Mouse (Mus musculus): ENCODE measurements at regions not wholly inside any gene's neighbourhood (a gene's known extent, or its start where the extent isn't known, plus 50 kb on each side); places are given as distances from the start of the nearest gene placed in this dataset.

DNA sequence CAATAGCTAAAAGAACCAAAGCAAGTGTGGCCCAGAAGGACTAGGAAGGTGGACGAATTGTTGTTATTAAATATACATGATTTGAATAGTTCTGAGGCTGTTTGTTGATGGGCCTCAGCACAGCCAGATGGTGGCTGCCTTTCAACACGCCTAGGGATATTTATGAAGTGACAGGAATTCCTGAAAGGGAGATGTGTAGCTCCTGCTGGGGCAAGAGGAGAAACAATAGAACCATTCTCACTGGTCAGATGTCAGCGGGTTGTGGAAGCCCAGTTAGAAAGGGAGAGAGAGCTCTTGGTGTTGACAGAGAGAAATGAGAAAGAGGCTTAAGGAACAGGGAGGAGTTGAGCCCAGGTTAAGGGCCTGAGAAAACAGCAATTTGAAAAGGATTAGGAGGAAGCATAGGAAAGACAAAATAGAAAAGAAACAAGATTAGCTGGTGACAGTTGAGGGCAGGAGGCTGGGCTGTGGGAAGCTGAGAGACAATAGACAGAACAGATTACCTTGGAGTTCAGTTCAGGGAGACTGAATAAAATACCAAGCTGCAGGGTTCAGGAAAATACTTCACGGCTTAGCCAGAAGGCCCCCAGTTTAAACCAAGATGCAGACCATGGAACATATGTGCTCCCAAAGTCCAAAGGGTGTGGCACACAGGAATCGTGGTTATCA, 174.7 kb upstream of the Ptbp2 start:
- DNase-seq (ENCODE audit: low spot score): no peak

DNA sequence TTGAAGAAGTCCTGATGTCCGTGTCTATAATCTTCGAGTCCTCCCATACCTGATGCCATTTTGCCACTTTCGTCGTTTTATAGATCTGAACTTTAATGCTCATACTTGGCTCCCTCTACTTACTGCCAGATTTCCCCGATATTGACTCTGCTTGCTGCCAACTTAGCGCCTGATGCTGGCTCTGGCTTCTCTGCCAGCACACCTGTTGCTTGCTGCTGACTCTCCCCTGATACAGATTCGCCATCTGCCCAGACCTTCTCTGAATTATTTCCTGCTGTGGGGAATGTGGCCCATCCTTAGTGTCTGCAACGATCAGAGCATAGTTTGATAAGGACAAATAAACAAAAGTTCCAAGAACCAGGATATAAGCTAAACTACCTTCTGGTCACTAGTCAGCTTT, 173.3 kb upstream of the Ptbp2 start:
- DNase-seq (ENCODE audit: low spot score): no peak

DNA sequence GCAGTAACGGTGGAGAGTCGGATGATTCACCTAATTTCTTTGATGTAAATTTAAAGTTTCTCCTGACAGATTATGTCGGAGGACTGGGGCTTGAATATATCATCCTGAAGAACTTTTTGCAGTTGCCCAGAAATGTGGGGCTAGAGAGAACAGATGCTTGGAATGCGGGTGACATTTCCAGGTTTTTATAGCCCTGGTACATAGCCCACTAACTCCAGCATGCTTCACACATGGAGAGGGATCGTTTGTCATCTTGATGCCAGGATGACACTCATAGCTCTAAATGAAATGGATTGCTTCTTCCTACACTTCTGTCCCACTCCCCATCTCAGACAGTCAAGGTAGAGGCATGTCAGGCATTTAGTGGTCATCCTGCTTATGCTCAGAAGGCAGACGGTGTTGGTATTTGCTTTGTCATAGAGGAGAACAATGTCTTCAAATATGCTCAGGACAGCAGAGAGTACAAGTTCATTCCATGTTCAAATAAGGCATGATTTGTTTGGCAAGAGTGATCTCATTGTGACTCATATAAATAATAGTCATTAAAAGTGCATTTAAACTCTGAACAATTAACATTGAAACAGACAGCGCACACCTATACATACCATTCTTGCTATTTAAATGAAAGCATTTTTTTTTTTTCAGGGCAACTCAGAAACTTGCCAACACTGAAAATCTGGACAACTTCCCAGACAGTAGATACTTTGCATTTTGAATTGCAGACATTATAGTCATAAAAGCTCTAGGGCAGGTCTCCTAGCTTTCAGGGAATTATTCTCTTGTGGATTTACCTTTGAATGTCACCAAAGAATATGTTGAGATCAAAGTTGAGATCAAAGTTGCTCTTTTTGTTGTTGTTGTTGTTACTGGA, 171.7 kb upstream of the Ptbp2 start:
- no peak for DNase-seq (ENCODE audit: low spot score)

DNA sequence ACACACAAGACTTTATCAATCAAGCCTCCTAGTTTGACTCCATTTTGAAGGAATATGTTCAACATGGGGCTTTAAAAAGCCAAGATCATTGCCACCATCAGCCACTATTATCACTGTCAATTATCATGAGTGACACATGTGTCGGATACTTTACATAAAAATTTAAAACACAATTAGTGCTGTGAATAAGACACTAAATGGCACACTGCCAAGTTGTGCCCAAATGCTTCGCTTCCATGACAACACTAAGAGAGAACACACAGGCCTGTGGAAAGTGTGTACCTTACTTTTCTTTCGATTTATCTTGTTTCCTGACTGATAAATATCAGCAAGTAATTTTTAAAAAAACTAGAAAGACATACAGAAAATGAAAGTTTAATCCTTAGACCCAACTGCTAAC, 166.5 kb upstream of the Ptbp2 start:
- DNase-seq (ENCODE audit: low spot score): no peak

DNA sequence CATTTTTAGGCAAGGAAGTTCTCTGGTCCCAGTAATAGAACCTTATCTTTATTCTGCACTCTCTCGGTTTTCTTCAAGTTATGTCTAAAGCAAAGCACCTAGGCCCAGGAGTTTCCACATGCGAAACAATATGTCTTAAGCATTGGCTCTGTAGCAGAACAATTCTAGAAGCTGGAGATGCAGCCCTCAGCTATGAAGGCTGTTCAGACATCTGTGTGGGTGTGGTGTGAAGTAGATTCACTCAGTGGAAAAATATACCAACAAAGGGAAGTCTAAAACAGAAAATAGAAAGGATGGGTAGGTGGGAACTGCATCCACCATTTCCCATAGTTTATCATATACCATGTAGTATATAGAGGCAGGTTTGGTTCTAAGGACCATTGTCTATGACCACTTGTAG, 165.8 kb upstream of the Ptbp2 start:
- no peak for DNase-seq (ENCODE audit: low spot score)

DNA sequence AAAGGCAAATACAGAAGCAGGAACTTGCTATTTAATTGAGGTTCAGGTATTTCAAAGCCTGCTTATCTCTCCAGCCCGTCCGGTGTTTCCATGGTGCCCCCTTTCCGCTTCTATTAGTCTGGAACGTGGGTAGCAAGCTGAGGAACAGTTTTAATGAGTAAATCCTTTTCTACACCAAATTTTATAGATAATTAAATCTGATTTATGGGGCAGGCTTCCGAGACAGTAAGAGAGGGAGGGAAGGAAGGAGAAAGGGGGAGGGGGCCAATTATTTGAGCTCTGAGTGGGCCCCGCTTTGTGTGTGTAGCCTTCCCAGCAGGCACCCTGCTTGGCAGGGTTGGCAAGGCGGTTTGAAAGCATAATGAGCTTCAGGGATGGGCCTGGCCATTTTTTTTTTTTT, 165.4 kb upstream of the Ptbp2 start:
- no peak for DNase-seq (ENCODE audit: low spot score)

DNA sequence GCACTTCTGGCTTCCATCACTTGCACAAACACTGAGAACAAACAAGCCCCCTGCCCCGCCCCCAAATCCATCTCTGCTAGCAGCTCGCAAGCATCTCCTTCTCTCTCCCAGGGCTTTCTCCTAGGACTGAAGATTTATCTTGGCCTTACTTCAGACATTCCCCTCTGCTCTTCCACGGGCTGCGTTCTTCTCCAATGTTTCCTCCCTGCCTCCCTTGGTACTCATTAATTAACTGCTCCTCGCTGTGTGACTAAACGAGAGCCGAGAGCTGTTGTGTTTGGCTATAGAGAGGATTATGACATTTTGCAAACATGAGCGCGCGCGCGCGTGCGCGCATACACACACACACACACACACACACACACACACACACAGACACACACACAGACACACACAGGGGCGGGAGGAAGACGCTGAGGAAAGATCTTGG, 164.8 kb upstream of the Ptbp2 start:
- peak; percentile 16 for DNase-seq (ENCODE audit: low spot score)

DNA sequence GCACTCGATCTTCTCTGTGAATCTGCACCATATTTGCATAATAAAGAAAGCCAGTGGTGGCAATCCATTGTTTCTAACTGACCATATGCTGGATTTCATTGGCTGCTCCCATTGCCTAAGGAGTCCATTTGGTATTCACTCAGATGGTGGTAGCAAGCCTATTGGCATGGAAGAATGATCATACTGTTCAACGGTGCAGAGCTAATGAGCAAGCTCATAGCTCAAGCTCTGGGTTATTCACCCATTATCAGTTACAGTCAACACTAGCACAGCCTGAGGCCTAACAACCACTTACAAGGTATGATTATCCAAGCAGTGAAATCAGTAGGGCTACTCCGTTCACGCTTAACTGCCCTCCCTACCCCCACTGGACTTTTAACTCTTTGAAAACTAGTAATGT, 162.9 kb upstream of the Ptbp2 start:
- DNase-seq (ENCODE audit: low spot score): no peak

DNA sequence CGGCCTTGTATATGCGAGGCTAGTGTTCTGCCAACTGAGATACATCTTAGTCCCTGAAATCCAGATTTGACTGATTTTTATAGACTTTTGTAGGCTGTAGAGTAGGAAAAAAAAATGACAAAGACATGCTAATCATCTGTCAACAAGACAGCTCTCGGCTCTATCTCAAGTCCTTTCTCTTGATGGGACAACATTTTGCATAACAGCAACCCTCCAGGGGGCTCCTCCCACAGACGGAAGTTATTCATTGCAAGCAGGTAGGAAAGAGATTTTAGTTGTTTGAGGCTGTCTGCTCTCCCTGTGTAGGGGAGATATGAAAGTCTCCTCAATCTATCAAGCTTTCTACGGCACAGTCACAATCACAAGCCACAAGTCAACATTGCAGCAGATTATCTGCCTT, 159.8 kb upstream of the Ptbp2 start:
- no peak for DNase-seq (ENCODE audit: low spot score)

DNA sequence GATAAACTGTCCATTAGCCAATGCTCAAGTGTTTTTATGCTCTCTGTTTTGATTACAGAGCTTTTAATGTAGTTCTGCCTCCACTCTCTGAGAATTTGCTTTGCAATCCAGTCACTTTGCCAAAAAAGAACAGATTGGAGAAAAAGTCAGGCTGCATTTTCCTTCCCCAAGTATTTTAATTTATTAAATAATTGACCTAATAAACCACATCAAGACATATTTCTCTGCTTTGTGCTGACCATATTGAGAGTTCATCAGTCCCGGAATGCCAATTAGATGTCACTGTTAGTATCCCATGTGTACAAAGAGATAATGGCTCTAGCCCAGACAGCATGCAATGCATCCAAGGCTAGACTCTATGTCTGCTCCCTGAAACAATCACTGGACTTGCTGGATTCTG, 154.8 kb upstream of the Ptbp2 start:
- no peak for DNase-seq (ENCODE audit: low spot score)

DNA sequence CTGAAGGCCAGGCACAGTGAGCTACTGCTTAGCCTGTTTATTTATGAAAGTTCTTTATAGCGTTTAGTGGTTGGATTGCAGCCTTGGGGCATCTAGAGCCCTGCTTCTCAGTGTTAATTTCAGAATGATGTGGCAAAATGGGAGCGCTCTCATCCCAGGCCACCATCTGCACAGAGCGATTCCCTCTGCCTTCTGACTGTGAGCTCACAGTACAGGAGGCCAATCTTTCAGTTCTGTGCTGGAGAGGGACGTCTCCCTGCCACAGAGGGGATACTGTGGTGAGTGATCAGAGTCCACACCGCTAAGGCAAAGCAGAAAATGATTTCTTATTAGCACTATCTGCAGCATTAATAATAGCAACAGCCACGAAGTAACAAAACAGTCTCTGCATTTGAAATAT, 154.2 kb upstream of the Ptbp2 start:
- DNase-seq (ENCODE audit: low spot score): no peak

DNA sequence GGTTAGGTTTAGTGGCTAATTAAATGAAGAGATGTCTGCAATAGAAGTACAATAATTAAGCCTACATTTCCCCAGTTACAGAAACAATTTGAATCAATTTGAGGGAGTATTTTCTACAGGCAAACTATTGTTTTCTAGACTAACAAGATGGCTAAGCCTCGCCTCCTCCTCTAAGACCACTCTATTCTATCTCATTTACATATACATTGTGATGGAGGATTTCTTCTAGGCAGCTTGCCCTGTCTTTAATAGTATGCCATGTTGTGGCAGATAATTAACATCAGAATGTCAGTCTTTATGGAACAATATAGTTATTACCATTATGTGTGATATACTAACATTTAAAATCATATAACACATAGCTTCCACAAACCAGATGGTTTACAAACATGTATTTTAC, 152.3 kb upstream of the Ptbp2 start:
- no peak for DNase-seq (ENCODE audit: low spot score)

DNA sequence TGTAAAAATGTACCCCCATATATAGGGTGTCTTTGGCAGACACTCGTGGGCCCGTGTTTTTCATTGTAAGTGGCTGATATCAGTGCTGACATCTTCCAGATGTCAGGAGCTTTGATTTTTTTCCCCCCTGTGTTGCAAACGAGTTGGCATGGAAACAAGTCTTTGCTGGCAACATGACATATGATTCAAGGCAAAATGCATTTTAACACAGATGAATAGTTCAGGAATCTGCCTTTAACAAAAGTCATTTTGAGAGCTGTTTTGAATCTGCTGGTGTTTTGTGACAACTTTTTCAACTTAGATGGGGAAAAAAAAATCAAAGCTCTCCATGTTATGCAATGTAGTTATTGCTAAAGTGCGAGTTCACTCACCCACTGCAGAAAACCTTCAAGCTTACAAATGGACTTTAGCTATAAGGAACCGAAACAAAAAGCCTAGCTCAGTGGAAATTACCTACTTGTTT, 148.8 kb upstream of the Ptbp2 start:
- DNase-seq (ENCODE audit: low spot score): no peak

DNA sequence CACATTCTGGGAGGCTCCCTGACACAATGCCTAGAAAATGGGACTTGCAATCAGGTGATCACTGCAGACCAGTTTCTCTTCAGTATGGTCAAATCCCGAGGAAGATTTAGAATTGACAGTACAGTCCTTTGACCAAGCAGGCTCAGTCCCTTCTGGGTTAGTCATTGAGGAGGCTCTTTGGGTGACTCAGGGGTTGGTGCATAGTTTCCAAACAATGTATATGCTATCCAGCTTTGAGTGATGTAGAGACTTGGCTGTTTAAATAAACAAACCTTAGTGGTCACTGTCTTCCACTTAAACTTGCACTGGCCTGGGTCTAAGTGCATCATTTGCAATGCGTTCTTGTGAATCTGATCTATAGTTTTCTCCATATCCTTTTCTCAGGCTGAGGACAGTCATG, 144.0 kb upstream of the Ptbp2 start:
- DNase-seq (ENCODE audit: low spot score): no peak

DNA sequence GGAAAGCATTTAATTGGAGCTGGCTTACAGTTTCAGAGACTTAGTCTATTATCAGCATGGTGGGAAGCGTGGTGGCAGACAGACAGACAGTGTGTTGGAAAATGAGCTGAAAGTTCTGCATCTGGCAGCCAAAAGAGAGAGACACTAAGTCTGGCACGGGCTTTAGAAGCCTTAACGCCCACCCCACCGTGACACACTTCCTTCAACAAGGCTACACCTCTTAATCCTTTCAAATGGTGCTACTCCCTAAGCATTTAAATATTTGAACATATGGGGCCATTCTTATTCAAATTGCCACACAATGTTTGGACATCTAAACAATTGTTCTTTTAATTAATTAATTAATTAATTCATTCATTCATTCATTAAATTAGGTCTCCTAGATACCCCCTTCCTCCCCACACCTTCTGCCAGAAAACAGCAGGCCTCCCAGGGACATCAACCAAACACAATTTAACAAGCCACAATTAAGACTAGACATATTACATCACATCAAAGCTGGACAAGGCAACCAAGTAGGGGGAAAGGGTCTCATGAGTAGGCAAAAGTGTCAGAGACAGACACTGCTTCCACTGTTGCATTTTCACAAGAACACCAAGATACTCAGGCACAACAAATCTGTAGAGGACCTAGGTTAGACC, 135.4 kb upstream of the Ptbp2 start:
- DNase-seq (ENCODE audit: low spot score): no peak

DNA sequence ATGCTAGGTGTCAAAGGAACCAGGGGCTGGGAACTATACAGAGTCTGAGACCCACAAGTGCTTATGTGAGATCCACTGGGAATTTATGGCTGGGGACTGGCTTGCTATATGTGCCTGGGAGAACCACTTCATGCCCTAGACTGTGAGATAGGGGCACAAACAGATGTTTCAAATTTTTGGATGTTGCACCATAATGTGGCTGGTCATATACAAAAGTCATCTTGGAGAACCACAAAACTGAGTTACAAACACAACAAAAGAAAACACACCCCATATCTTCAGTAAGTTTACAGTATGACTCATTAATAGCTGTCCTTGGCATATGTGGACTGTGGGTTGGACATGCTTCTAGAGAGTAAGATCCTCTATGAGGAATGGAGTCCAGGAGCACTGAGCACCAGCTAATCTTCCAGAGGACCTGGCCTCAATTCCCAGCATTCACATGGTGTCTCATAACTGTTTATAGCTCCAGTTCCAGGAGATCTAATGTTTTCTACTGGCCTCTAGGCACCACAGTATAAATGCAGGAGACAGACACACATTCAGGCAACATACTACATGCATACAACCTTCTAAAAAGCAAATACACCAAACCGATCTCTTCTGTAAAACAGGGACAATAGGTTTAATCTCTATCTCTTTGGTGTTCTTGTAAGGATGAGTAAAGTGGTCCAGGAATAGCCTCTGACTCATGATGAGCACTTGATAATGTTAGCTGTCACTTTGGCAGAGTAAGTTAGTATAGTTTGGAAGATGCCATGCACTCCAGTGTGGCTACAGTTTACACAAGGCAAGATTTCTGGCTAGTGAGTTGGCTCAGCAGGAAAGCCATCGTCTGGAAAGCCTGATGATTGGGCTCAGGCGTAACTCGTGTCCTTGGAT, 132.0 kb upstream of the Ptbp2 start:
- DNase-seq (ENCODE audit: low spot score): no peak

DNA sequence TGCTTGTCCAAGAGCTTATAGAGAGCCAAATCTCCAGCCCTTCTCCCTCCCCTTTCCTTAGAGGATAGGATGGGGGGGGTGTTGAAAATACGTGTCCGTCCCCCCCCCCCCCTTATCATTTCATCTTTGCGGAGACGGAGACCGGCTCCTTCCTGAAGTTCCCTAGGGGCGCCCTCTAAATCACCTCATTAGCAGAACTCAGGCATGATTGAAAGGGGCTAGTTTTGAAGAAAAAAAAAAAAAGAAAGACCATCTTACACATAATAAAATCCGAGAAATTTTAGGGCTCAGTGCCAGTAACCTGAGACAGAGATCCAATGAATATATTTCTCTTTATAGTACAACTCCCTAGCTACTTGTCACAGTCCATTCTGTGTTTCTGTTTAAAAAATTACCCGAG, 127.3 kb upstream of the Ptbp2 start:
- no peak for DNase-seq (ENCODE audit: low spot score)

DNA sequence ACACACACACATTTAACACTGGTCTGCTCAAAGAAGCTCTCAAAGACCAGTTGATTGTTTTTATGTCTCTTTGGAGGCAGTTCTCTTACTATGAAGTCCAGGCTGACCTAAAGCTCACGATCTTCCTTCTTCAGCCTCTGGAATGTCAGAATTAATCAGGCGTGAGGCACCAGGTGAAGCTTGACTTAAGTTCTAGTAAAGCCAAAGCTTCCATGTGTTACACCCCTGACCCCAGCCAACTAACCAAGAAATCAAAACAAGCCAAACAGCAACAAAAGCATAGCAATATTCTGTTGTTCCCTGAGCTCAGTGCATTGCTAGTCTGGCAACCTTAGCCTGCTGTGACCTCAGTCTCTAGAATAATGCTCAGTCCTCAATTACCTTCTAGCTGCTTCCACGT, 120.0 kb upstream of the Ptbp2 start:
- no peak for DNase-seq (ENCODE audit: low spot score)

DNA sequence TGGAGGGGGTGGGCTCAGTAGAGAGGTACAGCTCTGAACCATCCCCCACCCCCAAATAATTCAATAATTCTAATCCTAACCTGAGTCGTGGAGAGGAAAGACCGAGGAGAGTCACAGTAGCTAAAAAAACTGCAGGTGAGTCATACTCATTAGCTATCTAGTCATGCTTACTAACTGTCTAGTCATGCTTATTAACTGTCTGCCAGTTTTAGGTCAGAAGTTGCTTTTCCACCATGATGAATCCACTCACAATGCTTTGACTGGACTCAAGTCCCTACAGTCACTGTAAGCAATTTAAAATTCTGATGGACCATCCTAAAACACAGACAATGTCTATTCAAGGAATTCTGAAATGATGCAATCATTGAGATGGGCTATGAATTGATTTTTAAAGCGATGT, 110.9 kb upstream of the Ptbp2 start:
- DNase-seq (ENCODE audit: low spot score): no peak

DNA sequence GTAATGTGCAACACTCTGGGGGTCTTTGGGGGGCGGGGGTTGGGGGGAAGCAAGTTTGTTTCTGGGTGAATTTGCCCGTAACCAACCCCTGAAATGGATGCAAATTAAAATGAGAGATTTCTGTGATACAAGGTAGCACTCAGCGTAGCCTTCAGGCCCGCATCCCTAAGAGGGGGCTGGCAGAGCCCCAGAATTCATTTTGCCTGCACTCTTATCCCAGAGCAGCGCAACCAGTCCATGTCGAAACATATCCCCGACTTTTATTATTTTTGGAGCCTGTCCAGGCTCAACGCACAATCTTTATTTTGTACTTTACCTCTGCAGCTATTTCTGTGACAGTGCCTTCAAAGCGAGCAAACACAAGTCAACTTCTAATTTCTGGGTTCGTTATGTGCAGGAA, 109.8 kb upstream of the Ptbp2 start:
- no peak for DNase-seq (ENCODE audit: low spot score)

DNA sequence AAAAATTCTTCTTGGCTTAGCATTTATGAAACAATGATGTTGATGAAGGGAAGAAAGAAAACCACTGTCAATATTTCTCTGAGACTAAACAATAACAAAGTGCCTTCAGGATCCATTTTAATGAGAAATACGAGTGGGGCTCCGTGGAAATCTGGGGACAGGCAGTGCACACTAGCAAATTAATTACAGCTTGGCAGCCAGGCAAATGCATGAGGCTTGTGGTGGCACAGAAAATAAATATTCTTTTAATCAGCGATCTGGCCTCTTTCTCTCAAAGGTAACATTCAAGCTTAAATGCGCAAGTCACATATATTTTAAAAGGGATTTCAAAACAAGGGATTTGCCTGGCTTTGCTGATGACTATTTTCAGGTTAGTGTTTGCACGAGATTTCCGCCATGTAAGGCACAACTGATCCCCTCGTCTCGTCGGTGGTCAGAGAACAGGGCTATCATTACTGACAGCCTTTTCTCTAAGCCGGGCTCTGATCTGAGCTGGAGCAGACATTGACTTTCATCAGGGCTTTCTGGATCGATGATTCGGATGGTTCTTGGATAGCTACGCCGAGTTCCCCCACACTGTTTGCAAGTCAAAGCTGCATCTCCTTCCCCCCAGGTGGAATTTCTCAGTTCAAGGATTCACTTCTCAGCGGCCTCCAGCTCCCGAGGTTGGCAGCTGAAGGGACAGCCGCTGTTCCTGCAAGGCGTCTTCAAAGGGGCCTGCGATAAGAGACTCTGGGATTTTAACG, 109.1 kb upstream of the Ptbp2 start:
- no peak for DNase-seq (ENCODE audit: low spot score)

All from ovary, adult 18-20 months (tissue).